Mouse (Mus musculus) ovary, postnatal 14 days (tissue): Measurements from ENCODE around the gene Ythdf1.

ENCODE experiments used
- DNase-seq: peaks from one replicate; pipeline ENCODE4 v3.0.0; 2022; ENCODE audit warnings: low spot score

Gene Ythdf1

DNA sequence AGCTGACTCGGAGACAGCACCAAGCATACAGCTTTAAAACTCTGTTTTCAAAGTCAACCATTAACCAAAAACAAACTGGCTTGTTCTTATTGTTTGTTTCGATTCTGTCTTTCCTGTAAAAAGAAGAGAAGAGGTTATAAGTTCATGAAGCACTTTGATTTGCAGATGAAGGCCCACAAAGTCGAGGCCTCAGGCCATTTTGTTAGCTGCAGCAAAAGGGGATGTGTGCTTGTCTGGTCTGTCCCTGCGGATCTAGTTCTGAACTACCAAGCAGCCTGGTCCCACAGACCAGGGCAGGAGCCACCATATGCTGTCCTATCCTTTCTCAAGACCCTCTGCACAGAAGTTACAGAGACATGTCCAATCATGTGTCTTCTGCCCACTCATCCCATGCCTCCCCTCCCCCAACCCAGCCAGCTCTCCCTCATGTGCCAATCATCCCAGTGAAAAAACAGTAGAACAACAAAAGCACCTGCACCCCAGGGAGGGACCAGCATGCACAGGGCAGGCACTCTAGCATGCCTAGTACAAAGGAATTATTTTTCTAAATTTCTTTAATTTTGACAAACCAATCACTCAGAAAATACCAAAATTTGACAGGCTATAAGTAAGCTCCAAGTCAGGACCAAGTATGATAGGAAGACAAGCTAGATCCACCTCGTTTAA, 15.1 kb downstream of the Ythdf1 start:
- DNase-seq, result no peak

DNA sequence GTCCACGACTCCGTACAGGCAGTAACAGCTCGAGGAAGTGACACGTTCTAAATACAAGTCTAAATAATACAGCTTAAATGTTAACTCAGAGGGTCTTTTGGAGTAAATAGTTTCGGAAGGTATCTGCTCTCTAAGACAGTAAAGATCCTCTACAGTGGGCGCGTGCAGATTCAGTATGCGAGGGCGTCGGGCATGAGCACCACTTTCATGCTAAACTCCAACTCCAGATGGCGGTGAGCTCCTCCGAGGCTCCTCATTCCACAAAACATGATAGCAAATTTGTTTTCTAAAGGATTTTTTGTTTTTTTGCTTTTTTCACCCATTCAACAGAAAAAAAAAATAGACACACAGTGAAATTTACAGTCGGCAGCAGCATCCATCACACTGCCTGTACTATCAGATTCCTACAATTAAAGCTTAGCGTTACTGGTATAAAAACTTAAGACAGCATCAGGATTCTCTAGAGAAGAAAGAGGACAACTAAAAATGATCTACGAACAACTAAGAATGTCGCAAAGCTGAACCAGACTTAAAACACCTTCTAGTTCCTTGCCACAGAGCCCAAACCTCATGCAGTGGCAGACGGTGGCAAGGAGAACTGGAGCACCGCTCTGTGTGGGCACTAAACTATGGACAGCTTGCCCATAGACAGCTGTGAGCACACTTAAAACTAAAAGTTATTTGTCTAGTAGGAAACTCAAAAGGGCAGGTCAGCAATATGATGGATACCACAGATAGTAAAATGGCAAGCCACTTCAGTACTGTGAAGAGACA, 16.1 kb downstream of the Ythdf1 start:
- DNase-seq, result no peak

DNA sequence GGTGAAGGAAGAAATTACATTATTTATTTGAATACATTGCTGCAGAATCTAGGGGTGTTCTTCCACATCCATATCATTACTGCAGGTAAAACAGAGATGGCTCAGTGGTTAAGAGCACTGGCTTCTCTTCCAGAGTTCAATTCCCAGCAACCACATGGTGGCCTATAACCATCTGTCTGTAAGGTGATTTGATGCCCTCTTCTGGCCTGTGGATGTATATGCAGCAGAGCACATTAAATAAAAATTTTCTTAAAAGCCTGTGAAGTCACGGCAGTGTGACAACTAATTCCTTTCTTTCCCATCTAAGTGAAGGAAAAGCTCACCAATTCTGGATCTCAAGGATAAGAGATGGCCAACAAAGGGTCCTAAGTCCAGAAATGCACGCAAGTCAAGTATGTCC, 18.7 kb downstream of the Ythdf1 start:
- no peak for DNase-seq

DNA sequence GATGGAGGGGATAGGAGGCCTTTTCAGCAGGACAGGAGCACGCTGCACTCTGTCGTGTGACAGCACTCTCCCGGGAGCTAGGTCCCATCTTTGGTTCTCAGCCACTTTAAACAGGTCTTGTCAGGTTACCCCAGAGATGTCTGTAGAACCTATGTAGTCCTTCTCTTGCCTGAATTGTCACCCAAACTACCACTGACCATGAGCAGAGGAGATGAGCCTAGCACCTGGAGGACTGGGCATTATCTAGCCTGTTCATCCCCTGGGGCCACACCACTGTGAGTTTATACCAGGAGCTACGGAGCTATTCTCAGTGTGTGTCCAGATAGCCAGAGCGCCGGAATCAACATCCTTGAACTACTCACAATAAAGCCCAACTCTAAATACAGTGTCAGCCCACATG, 22.9 kb downstream of the Ythdf1 start:
- DNase-seq, result no peak

DNA sequence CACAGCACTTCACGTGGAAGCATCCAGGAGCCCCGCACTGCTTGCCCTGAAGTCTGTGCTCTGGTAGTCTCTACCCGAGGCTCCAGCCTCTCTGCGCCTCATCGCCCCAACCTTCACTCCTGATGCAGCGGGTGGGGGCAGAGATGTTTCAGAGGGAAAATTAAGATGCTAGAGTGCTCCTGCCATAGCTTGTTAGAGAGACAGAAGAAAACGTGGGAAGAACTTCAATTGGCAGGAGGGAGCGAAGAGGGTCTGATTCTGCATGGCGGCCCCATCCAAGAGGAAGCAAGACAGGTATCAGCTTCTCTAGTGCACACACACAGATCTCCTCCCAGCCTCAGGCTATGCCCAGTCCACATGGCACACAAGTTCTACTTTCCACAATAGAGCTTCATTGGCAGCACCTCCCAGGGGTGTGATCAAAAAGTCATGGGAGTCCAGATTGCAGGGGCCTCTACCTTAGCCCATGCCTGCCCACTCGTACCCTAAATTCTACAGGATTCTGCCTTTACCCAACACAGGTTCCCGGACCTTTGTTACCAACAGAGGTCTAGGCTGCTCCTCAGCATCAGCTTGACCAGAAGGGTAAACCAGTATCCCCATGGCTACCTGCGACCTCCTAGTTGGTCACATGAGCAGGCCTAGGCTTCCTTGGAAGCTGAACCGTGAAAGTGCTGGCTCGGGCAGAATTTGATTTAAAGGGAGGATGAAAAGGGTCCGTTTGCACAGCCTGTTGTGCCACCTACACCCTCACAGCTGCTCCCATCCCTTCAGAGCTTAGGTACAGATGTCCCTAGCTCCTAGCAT, 23.7 kb downstream of the Ythdf1 start:
- DNase-seq, result no peak

GRCm38 (mm10) chr2:180895837-180896525, 24.8 kb downstream of the Ythdf1 start:
- DNase-seq, result no peak

- DNase-seq, result no peak
Observed at GRCm38 (mm10) chr2:180895321-180895720, 25.4 kb downstream of the Ythdf1 start.

- peak; percentile 15 for DNase-seq
Observed at GRCm38 (mm10) chr2:180894734-180895133, 26.0 kb downstream of the Ythdf1 start.

GRCm38 (mm10) chr2:180894029-180894623, 26.6 kb downstream of the Ythdf1 start:
- peak; percentile 37 for DNase-seq

GRCm38 (mm10) chr2:180893537-180894028, 27.2 kb downstream of the Ythdf1 start:
- no peak for DNase-seq

- no peak for DNase-seq
Observed at GRCm38 (mm10) chr2:180892841-180893521, 27.8 kb downstream of the Ythdf1 start.

DNA sequence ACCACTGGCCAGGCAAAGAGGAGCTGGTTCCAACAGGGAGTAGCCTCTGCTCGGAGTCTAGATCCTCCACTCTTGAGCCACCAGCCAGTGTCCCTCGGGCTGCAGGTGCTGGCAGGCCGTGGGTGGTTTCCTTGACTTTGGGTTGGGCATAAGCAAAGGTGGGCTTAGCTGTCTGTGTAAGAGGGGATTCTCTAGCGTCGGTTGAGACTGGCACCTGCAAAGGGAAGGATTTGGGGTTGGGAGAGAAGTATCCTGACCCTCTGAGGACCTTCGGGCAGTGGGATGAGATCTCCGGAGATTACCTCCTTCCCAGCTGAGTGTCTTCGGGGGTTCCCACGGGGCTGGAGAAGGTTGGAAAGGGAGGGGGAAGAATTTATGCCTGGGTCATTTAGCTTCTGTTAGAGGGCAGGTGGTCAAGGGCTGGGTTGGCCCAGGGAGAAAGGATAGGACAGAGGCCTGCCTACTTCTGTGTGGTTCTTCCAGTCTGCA, 28.9 kb downstream of the Ythdf1 start:
- no peak for DNase-seq

- no peak for DNase-seq
Observed at GRCm38 (mm10) chr2:180891075-180891834, 29.5 kb downstream of the Ythdf1 start.

GRCm38 (mm10) chr2:180890422-180891074, 30.2 kb downstream of the Ythdf1 start:
- DNase-seq, result no peak

- no peak for DNase-seq
Observed at GRCm38 (mm10) chr2:180889921-180890280, 30.8 kb downstream of the Ythdf1 start.

DNA sequence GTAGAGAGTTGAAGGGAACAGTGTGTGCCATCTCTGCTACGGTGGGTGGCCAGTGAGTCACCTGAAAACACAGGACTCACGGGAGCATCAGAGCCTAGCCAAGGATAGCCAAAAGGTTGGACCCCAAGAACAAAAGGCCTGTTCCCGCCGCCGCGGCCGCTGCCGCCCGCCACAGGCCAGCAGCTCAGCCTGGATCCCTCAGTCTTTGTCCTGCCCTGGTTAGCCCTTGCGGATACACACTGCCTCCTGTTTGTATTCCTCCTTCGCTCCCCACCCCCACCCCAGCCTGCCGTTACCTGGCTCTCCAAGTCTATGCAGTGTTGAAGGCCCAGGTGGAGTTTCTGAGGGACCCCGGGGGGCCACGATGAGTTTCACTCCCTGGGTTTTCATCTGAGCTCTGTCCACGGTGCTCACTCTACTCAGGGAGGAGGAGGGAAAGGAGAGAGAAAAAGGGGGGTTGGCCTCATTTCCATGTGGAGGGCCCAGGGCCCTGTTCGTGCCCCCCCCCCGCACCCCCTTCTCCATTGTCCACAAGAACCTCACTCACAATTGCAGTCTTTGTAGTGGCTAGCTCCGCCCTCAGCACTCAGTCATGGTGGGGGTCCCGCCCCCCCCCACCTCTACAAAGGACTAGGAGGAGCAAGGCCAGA, 31.4 kb downstream of the Ythdf1 start:
- DNase-seq, result no peak

DNA sequence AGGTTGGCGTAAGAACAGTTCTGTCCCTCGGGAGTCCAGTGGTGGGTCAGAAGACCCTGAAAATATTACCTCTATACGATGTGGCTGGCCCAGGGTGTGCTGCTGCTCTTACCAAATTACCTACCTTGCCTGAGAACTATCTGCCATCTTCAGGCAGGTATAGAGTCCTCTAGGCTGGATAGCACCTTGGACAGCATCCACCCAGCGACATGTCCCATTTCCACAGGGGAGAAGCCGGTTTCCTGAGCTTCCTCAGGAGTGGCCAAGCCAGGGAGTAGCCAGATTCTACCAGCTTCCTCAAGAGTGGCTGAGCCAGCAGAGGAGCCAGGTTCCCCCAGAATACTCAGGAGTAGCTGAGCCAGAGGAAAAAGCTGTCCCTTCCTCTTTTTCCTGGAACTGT, 35.5 kb downstream of the Ythdf1 start:
- no peak for DNase-seq

DNA sequence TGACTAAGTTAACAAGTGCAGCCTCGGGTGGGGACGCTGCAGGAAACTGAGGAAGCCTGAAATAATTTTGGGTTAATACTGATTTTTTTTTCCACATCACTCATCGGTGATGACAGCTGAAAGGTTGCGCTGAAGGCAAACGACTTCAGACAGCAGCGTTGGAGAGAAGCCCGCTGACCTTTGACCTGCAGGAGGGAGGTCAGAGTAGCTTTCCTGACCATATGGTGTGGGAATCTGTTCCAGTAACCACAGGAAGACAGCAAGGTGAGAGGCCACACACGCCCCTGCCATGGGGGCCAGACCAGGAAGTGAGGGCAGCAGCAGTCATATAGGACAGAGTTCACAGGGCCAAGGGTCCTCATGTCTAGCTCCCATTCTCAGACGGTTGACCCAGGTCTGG, 39.5 kb downstream of the Ythdf1 start:
- DNase-seq, result no peak
